Mouse (Mus musculus) spleen, embryonic (tissue): ENCODE results near the gene Agtpbp1.

Experiments used
- CTCF ChIA-PET: fragments of 350-600 bp; sonication (Branson Sonifier 250); formaldehyde crosslinking; loops from one replicate; lab custom pipeline; 2022; lab: Charles Lee

Agtpbp1 gene

GRCm38 (mm10) chr13:59580954-59581353 lies 4.1 kb downstream of the Agtpbp1 start:
- CTCF ChIA-PET: no interaction called here

- CTCF ChIA-PET: no interaction called here
Observed at GRCm38 (mm10) chr13:59572549-59572948, 12.5 kb downstream of the Agtpbp1 start.

GRCm38 (mm10) chr13:59571107-59571506 lies 13.9 kb downstream of the Agtpbp1 start:
- CTCF ChIA-PET: no interaction called here

GRCm38 (mm10) chr13:59565945-59566520 lies 19.0 kb downstream of the Agtpbp1 start:
- CTCF ChIA-PET: no interaction called here

- CTCF ChIA-PET: no interaction called here
Observed at GRCm38 (mm10) chr13:59564923-59565322, 20.1 kb downstream of the Agtpbp1 start.

- CTCF ChIA-PET: no interaction called here
Observed at GRCm38 (mm10) chr13:59564505-59564904, 20.5 kb downstream of the Agtpbp1 start.

- CTCF ChIA-PET: no interaction called here
Observed at GRCm38 (mm10) chr13:59562471-59562870, 22.6 kb downstream of the Agtpbp1 start.

- CTCF ChIA-PET: no interaction called here
Observed at GRCm38 (mm10) chr13:59558776-59559175, 26.3 kb downstream of the Agtpbp1 start.

- CTCF ChIA-PET: interaction anchor here (1.3 kb wide), 1 partner anchor 27 kb away, joined by 4 read pairs; no protein-coding TSS in a partner anchor
Observed at GRCm38 (mm10) chr13:59557185-59557985, 27.6 kb downstream of the Agtpbp1 start.

GRCm38 (mm10) chr13:59556670-59557069 lies 28.4 kb downstream of the Agtpbp1 start:
- CTCF ChIA-PET: no interaction called here

GRCm38 (mm10) chr13:59555613-59556192 lies 29.3 kb downstream of the Agtpbp1 start:
- CTCF ChIA-PET: no interaction called here

GRCm38 (mm10) chr13:59554772-59555505 lies 30.1 kb downstream of the Agtpbp1 start:
- CTCF ChIA-PET: no interaction called here

- CTCF ChIA-PET: interaction anchor here (0.6 to 0.7 kb wide), 2 partner anchors 9 to 80 kb away, joined by 3 to 5 read pairs; no protein-coding TSS in a partner anchor
Observed at GRCm38 (mm10) chr13:59552751-59553150, 32.3 kb downstream of the Agtpbp1 start.

GRCm38 (mm10) chr13:59552286-59552685 lies 32.7 kb downstream of the Agtpbp1 start:
- CTCF ChIA-PET: no interaction called here

GRCm38 (mm10) chr13:59549318-59549798 lies 35.7 kb downstream of the Agtpbp1 start:
- CTCF ChIA-PET: no interaction called here

- CTCF ChIA-PET: no interaction called here
Observed at GRCm38 (mm10) chr13:59547716-59548115, 37.3 kb downstream of the Agtpbp1 start.

GRCm38 (mm10) chr13:59547091-59547490 lies 37.9 kb downstream of the Agtpbp1 start:
- CTCF ChIA-PET: interaction anchor here (0.6 kb wide), 1 partner anchor 1369 kb away, joined by 3 read pairs; no protein-coding TSS in a partner anchor

- CTCF ChIA-PET: no interaction called here
Observed at GRCm38 (mm10) chr13:59542411-59542810, 42.6 kb downstream of the Agtpbp1 start.

GRCm38 (mm10) chr13:59540030-59540429 lies 45.0 kb downstream of the Agtpbp1 start:
- CTCF ChIA-PET: no interaction called here

- CTCF ChIA-PET: interaction anchor here (0.7 kb wide), 1 partner anchor 41 kb away, joined by 8 read pairs; no protein-coding TSS in a partner anchor
Observed at GRCm38 (mm10) chr13:59538661-59539060, 46.4 kb downstream of the Agtpbp1 start.

- CTCF ChIA-PET: no interaction called here
Observed at GRCm38 (mm10) chr13:59536631-59537030, 48.4 kb downstream of the Agtpbp1 start.
